Comparison of ENCODE assay signal across 9 mouse cellular contexts in genomic region chr7:127894480-127894879, GRCm38 (mm10). TPM values are rescaled to one million over a fixed set of nuclear protein-coding genes. Genes with fewer than 3 reads are reported as not detected.
DNase-seq lines count a peak whose midpoint lies in the region; ATAC-seq and TF ChIP-seq lines count a peak whose summit lies in the region.
"Had no signal": no experiment of that assay in that cellular context is flagged by ENCODE, and none has a peak within 500 bp of the region (broad histone marks: within the 10 kb centered on the region; RNA-seq: fewer than 3 reads in every experiment).

No protein-coding gene starts in this region.

- H3K27me3 ChIP-seq in heart, embryonic 12.5 days (replicated peaks) = no peaks in the 10 kb centered on the region
- H3K27me3 ChIP-seq in kidney, embryonic 15.5 days = 0 out of 2 replicates have a peak, but pooled peaks cover 3% of the 10 kb centered on the region
- H3K27me3 ChIP-seq in midbrain, embryonic 12.5 days = no peaks in the 10 kb centered on the region
- H3K27me3 ChIP-seq: CH12.LX had no signal

- ATAC-seq in heart, embryonic 12.5 days (ENCODE audit: insufficient number of reproducible peaks, low FRiP score) = no peak
- no peak for ATAC-seq in kidney, embryonic 15.5 days (replicated peaks; ENCODE audit: low FRiP score)
- no peak for ATAC-seq in midbrain, embryonic 12.5 days (ENCODE audit: low FRiP score, low read depth)

- H3K9me3 ChIP-seq in heart, embryonic 12.5 days (replicated peaks) = no peaks in the 10 kb centered on the region
- H3K9me3 ChIP-seq in kidney, embryonic 15.5 days (replicated peaks) = no peaks in the 10 kb centered on the region
- no peaks in the 10 kb centered on the region for H3K9me3 ChIP-seq in midbrain, embryonic 12.5 days

- peak overlapping the region; percentile 92 for H3K4me2 ChIP-seq in heart, embryonic 12.5 days
- peak overlapping the region; percentile 72 for H3K4me2 ChIP-seq in kidney, embryonic 15.5 days
- peak overlapping the region; percentile 81 for H3K4me2 ChIP-seq in midbrain, embryonic 12.5 days (replicated peaks)

- H3K36me3 ChIP-seq in heart, embryonic 12.5 days = peaks cover 31% of the 10 kb centered on the region
- H3K36me3 ChIP-seq in kidney, embryonic 15.5 days = peaks cover 24% of the 10 kb centered on the region
- H3K36me3 ChIP-seq in midbrain, embryonic 12.5 days = peaks cover 34% of the 10 kb centered on the region

- H3K4me1 ChIP-seq in heart, embryonic 12.5 days (replicated peaks) = peaks cover 21% of the 10 kb centered on the region
- H3K4me1 ChIP-seq in cortical plate, adult 2 months (ENCODE audit: control insufficient read depth, insufficient read depth, low read length) = no peaks in the 10 kb centered on the region
- peaks cover 10% of the 10 kb centered on the region for H3K4me1 ChIP-seq in kidney, embryonic 15.5 days
- peaks cover 11% of the 10 kb centered on the region for H3K4me1 ChIP-seq in midbrain, embryonic 12.5 days

- WGBS in heart, embryonic 12.5 days = 76% methylated on average over 5 of the region's 5 CpGs
- WGBS in kidney, embryonic 15.5 days = 62% methylated on average over 5 of the region's 5 CpGs
- WGBS in midbrain, embryonic 12.5 days = 83% methylated on average over 5 of the region's 5 CpGs

- TF ChIP-seq POLR2A in cortical plate, adult 2 months (IDR thresholded peaks at IDR 0.05; ENCODE audit: extremely low read depth, insufficient read depth, low read length) = no peak

- H3K9ac ChIP-seq in heart, embryonic 12.5 days = peak overlapping the region; percentile 73
- peak overlapping the region; percentile 59 for H3K9ac ChIP-seq in kidney, embryonic 15.5 days
- no peak overlapping the region for H3K9ac ChIP-seq in midbrain, embryonic 12.5 days (replicated peaks)

- no peak for DNase-seq in heart, adult 9 months (ENCODE audit: low spot score in 2 of 2)
- DNase-seq in embryo, embryonic 10 days (ENCODE audit: low spot score) = no peak
- no peak for DNase-seq in B cell, adult 2 months
- no peak for DNase-seq in right cerebral cortex, adult 2 months (ENCODE audit: low spot score in 2 of 2)

- peak overlapping the region; percentile 64 for H3K4me3 ChIP-seq in heart, embryonic 12.5 days
- H3K4me3 ChIP-seq in cortical plate, adult 2 months (ENCODE audit: insufficient read depth, low read length) = peak overlapping the region; percentile 55
- peak overlapping the region; percentile 69 for H3K4me3 ChIP-seq in kidney, embryonic 15.5 days (replicated peaks)
- peak overlapping the region; percentile 58; the same call in 1 of the 2 replicates for H3K4me3 ChIP-seq in midbrain, embryonic 12.5 days

- no peak for TF ChIP-seq CTCF in cortical plate, adult 2 months (IDR thresholded peaks at IDR 0.05; ENCODE audit: extremely low read depth, insufficient read depth, low read length)

- H3K27ac ChIP-seq in heart, embryonic 12.5 days (ENCODE audit: poor library complexity, severe bottlenecking) = no peak overlapping the region
- H3K27ac ChIP-seq in cortical plate, adult 2 months (ENCODE audit: insufficient read depth, low read length) = no peak overlapping the region
- H3K27ac ChIP-seq in kidney, embryonic 15.5 days = peak overlapping the region; percentile 84; the same call in 1 of the 2 replicates
- no peak overlapping the region for H3K27ac ChIP-seq in midbrain, embryonic 12.5 days (replicated peaks)

RNA-seq across cellular contexts. Expression of gene Gm21974, which starts 0.8 kb away (rescaled TPM):
- polyA plus RNA-seq in heart, embryonic 12.5 days (2016; fragmentation: Nextera tagmentation; extraction: Ambion mirVana) = not detected in 2 replicates
- polyA plus RNA-seq in cortical plate, adult 2 months (2012; rRNA removed) = not detected in 2 replicates
- not detected in 2 replicates for polyA plus RNA-seq in kidney, embryonic 15.5 days (2015; fragmentation: Nextera tagmentation; extraction: Ambion mirVana)
- polyA plus RNA-seq in midbrain, embryonic 12.5 days (2016; fragmentation: Nextera tagmentation; extraction: Ambion mirVana) = not detected in 2 replicates

RNA-seq across cellular contexts. Expression of gene Vkorc1, which starts 0.9 kb away (rescaled TPM):
- 86.6 and 106 TPM in 2 replicates for polyA plus RNA-seq in heart, embryonic 12.5 days (2016; fragmentation: Nextera tagmentation; extraction: Ambion mirVana)
- 56.8 and 67.0 TPM in 2 replicates for polyA plus RNA-seq in cortical plate, adult 2 months (2012; rRNA removed)
- 152 and 162 TPM in 2 replicates for polyA plus RNA-seq in kidney, embryonic 15.5 days (2015; fragmentation: Nextera tagmentation; extraction: Ambion mirVana)
- 42.7 and 54.4 TPM in 2 replicates for polyA plus RNA-seq in midbrain, embryonic 12.5 days (2016; fragmentation: Nextera tagmentation; extraction: Ambion mirVana)

RNA-seq across cellular contexts. Expression of gene Prss53, which starts 3.7 kb away (rescaled TPM):
- 1.5 and 1.7 TPM in 2 replicates for polyA plus RNA-seq in heart, embryonic 12.5 days (2016; fragmentation: Nextera tagmentation; extraction: Ambion mirVana)
- 4.1 and 4.6 TPM in 2 replicates for polyA plus RNA-seq in cortical plate, adult 2 months (2012; rRNA removed)
- polyA plus RNA-seq in kidney, embryonic 15.5 days (2015; fragmentation: Nextera tagmentation; extraction: Ambion mirVana) = 2.2 and 2.7 TPM in 2 replicates
- polyA plus RNA-seq in midbrain, embryonic 12.5 days (2016; fragmentation: Nextera tagmentation; extraction: Ambion mirVana) = 0.77 and 0.79 TPM in 2 replicates

RNA-seq across cellular contexts. Expression of gene Bckdk, which starts 9.4 kb away (rescaled TPM):
- 129 and 142 TPM in 2 replicates for polyA plus RNA-seq in heart, embryonic 12.5 days (2016; fragmentation: Nextera tagmentation; extraction: Ambion mirVana)
- 55.7 and 59.2 TPM in 2 replicates for polyA plus RNA-seq in cortical plate, adult 2 months (2012; rRNA removed)
- 120 and 140 TPM in 2 replicates for polyA plus RNA-seq in kidney, embryonic 15.5 days (2015; fragmentation: Nextera tagmentation; extraction: Ambion mirVana)
- 83.7 and 85.5 TPM in 2 replicates for polyA plus RNA-seq in midbrain, embryonic 12.5 days (2016; fragmentation: Nextera tagmentation; extraction: Ambion mirVana)

RNA-seq across cellular contexts. Expression of gene Kat8, which starts 17.8 kb away (rescaled TPM):
- 27.5 and 29.0 TPM in 2 replicates for polyA plus RNA-seq in heart, embryonic 12.5 days (2016; fragmentation: Nextera tagmentation; extraction: Ambion mirVana)
- polyA plus RNA-seq in cortical plate, adult 2 months (2012; rRNA removed) = 39.1 and 44.1 TPM in 2 replicates
- 41.8 and 43.5 TPM in 2 replicates for polyA plus RNA-seq in kidney, embryonic 15.5 days (2015; fragmentation: Nextera tagmentation; extraction: Ambion mirVana)
- polyA plus RNA-seq in midbrain, embryonic 12.5 days (2016; fragmentation: Nextera tagmentation; extraction: Ambion mirVana) = 54.4 and 55.2 TPM in 2 replicates
